Mouse (Mus musculus): Measurements from ENCODE around the gene Gcgr. TPM values are rescaled to one million over a fixed set of nuclear protein-coding genes. Genes with fewer than 3 reads are reported as not detected.

Gene Gcgr
- polyA plus RNA-seq, 1 experiment from 2014 or later: not detected

- H3K4me2 ChIP-seq: no peak overlapping the region
- DNase-seq (ENCODE audit: low spot score, missing footprints) (no peak), ATAC-seq (ENCODE audit: low FRiP score) (no peak)
- no peaks in the 10 kb centered on the region for H3K4me1 ChIP-seq (ENCODE audit: control insufficient read depth, insufficient read depth, low read length)
- no peak overlapping the region for H3K9ac ChIP-seq (ENCODE audit: low read length)
- H3K27me3 ChIP-seq (ENCODE audit: control insufficient read depth, insufficient read depth, low read length): no peaks in the 10 kb centered on the region
- H3K36me3 ChIP-seq (ENCODE audit: control insufficient read depth, insufficient read depth, low read length): no peaks in the 10 kb centered on the region; the same call in 1 of the 2 replicates
- no peak overlapping the region for H3K27ac ChIP-seq (ENCODE audit: low read depth, low read length)
- no peaks in the 10 kb centered on the region for H3K9me3 ChIP-seq (ENCODE audit: control insufficient read depth, low read length)
- WGBS: 23% methylated on average over 3 of the region's 3 CpGs
- H3K4me3 ChIP-seq (ENCODE audit: low read depth, low read length): no peak overlapping the region
Observed at GRCm38 (mm10) chr11:120500357-120500756, 30.1 kb upstream of the Gcgr start.

- Histone ChIP-seq H3K9me3 (ENCODE audit: control insufficient read depth, low read length) (no peaks in the 10 kb centered on the region), H3K27ac (ENCODE audit: low read depth, low read length) (no peak overlapping the region), H3K9ac (ENCODE audit: low read length) (no peak overlapping the region), H3K27me3 (ENCODE audit: control insufficient read depth, insufficient read depth, low read length) (no peaks in the 10 kb centered on the region), H3K4me2 (no peak overlapping the region), H3K4me1 (ENCODE audit: control insufficient read depth, insufficient read depth, low read length) (no peaks in the 10 kb centered on the region), H3K4me3 (ENCODE audit: low read depth, low read length) (no peak overlapping the region), H3K36me3 (ENCODE audit: control insufficient read depth, insufficient read depth, low read length) (no peaks in the 10 kb centered on the region; the same call in 1 of the 2 replicates)
- DNase-seq (ENCODE audit: low spot score, missing footprints) (no peak), ATAC-seq (ENCODE audit: low FRiP score) (no peak)
- 79% methylated on average over 6 of the region's 6 CpGs for WGBS
Observed at GRCm38 (mm10) chr11:120501018-120501417, 29.5 kb upstream of the Gcgr start.

- Histone ChIP-seq H3K4me1 (ENCODE audit: control insufficient read depth, insufficient read depth, low read length) (no peaks in the 10 kb centered on the region), H3K9ac (ENCODE audit: low read length) (no peak overlapping the region), H3K4me3 (ENCODE audit: low read depth, low read length) (no peak overlapping the region), H3K27me3 (ENCODE audit: control insufficient read depth, insufficient read depth, low read length) (no peaks in the 10 kb centered on the region), H3K9me3 (ENCODE audit: control insufficient read depth, low read length) (no peaks in the 10 kb centered on the region), H3K27ac (ENCODE audit: low read depth, low read length) (no peak overlapping the region), H3K4me2 (no peak overlapping the region), H3K36me3 (ENCODE audit: control insufficient read depth, insufficient read depth, low read length) (no peaks in the 10 kb centered on the region; the same call in 1 of the 2 replicates)
- 94% methylated on average over 4 of the region's 4 CpGs for WGBS
- ATAC-seq (ENCODE audit: low FRiP score): no peak
- no peak for DNase-seq (ENCODE audit: low spot score, missing footprints)
Observed at GRCm38 (mm10) chr11:120501701-120502100, 28.8 kb upstream of the Gcgr start.

GRCm38 (mm10) chr11:120505661-120506060, 24.8 kb upstream of the Gcgr start:
- DNase-seq (ENCODE audit: low spot score, missing footprints) (no peak), ATAC-seq (ENCODE audit: low FRiP score) (no peak)
- no peak overlapping the region for H3K9ac ChIP-seq (ENCODE audit: low read length)
- H3K36me3 ChIP-seq (ENCODE audit: control insufficient read depth, insufficient read depth, low read length): no peaks in the 10 kb centered on the region
- H3K4me2 ChIP-seq: no peak overlapping the region
- no peak overlapping the region for H3K27ac ChIP-seq (ENCODE audit: low read depth, low read length)
- 85% methylated on average over 3 of the region's 3 CpGs for WGBS
- H3K9me3 ChIP-seq (ENCODE audit: control insufficient read depth, low read length): no peaks in the 10 kb centered on the region
- H3K27me3 ChIP-seq (ENCODE audit: control insufficient read depth, insufficient read depth, low read length): no peaks in the 10 kb centered on the region
- H3K4me3 ChIP-seq (ENCODE audit: low read depth, low read length): no peak overlapping the region
- peaks cover 5% of the 10 kb centered on the region for H3K4me1 ChIP-seq (ENCODE audit: control insufficient read depth, insufficient read depth, low read length)

GRCm38 (mm10) chr11:120506899-120507298, 23.6 kb upstream of the Gcgr start:
- Histone ChIP-seq H3K27ac (ENCODE audit: low read depth, low read length) (no peak overlapping the region), H3K9me3 (ENCODE audit: control insufficient read depth, low read length) (no peaks in the 10 kb centered on the region), H3K27me3 (ENCODE audit: control insufficient read depth, insufficient read depth, low read length) (no peaks in the 10 kb centered on the region), H3K9ac (ENCODE audit: low read length) (no peak overlapping the region), H3K4me1 (ENCODE audit: control insufficient read depth, insufficient read depth, low read length) (peaks cover 6% of the 10 kb centered on the region), H3K4me3 (ENCODE audit: low read depth, low read length) (no peak overlapping the region), H3K36me3 (ENCODE audit: control insufficient read depth, insufficient read depth, low read length) (no peaks in the 10 kb centered on the region), H3K4me2 (no peak overlapping the region)
- 66% methylated on average over 4 of the region's 4 CpGs for WGBS
- no peak for ATAC-seq (ENCODE audit: low FRiP score)
- no peak for DNase-seq (ENCODE audit: low spot score, missing footprints)

- Histone ChIP-seq H3K4me1 (ENCODE audit: control insufficient read depth, insufficient read depth, low read length) (peaks cover 6% of the 10 kb centered on the region), H3K9ac (ENCODE audit: low read length) (no peak overlapping the region), H3K27ac (ENCODE audit: low read depth, low read length) (no peak overlapping the region), H3K4me3 (ENCODE audit: low read depth, low read length) (no peak overlapping the region), H3K36me3 (ENCODE audit: control insufficient read depth, insufficient read depth, low read length) (no peaks in the 10 kb centered on the region), H3K27me3 (ENCODE audit: control insufficient read depth, insufficient read depth, low read length) (no peaks in the 10 kb centered on the region), H3K4me2 (no peak overlapping the region), H3K9me3 (ENCODE audit: control insufficient read depth, low read length) (no peaks in the 10 kb centered on the region)
- 84% methylated on average over 13 of the region's 13 CpGs for WGBS
- DNase-seq (ENCODE audit: low spot score, missing footprints): no peak
- ATAC-seq (ENCODE audit: low FRiP score): no peak
Observed at GRCm38 (mm10) chr11:120507611-120508289, 22.7 kb upstream of the Gcgr start.

GRCm38 (mm10) chr11:120508290-120508870, 22.1 kb upstream of the Gcgr start:
- no peak overlapping the region for H3K4me2 ChIP-seq
- no peak overlapping the region for H3K4me3 ChIP-seq (ENCODE audit: low read depth, low read length)
- H3K27ac ChIP-seq (ENCODE audit: low read depth, low read length): no peak overlapping the region
- 88% methylated on average over 9 of the region's 9 CpGs for WGBS
- DNase-seq (ENCODE audit: low spot score, missing footprints) (no peak), ATAC-seq (ENCODE audit: low FRiP score) (no peak)
- peaks cover 6% of the 10 kb centered on the region for H3K4me1 ChIP-seq (ENCODE audit: control insufficient read depth, insufficient read depth, low read length)
- H3K36me3 ChIP-seq (ENCODE audit: control insufficient read depth, insufficient read depth, low read length): no peaks in the 10 kb centered on the region
- no peak overlapping the region for H3K9ac ChIP-seq (ENCODE audit: low read length)
- H3K27me3 ChIP-seq (ENCODE audit: control insufficient read depth, insufficient read depth, low read length): no peaks in the 10 kb centered on the region
- H3K9me3 ChIP-seq (ENCODE audit: control insufficient read depth, low read length): no peaks in the 10 kb centered on the region

- H3K4me3 ChIP-seq (ENCODE audit: low read depth, low read length): no peak overlapping the region
- H3K27me3 ChIP-seq (ENCODE audit: control insufficient read depth, insufficient read depth, low read length): no peaks in the 10 kb centered on the region
- 30% methylated on average over 4 of the region's 4 CpGs for WGBS
Observed at GRCm38 (mm10) chr11:120509940-120510339, 20.6 kb upstream of the Gcgr start.

GRCm38 (mm10) chr11:120510375-120511030, 20.0 kb upstream of the Gcgr start:
- DNase-seq (ENCODE audit: low spot score, missing footprints): peak; percentile 90
- H3K4me1 ChIP-seq (ENCODE audit: control insufficient read depth, insufficient read depth, low read length): peaks cover 6% of the 10 kb centered on the region
- H3K4me3 ChIP-seq (ENCODE audit: low read depth, low read length): no peak overlapping the region
- no peaks in the 10 kb centered on the region for H3K9me3 ChIP-seq (ENCODE audit: control insufficient read depth, low read length)
- peak overlapping the region; percentile 42 for H3K4me2 ChIP-seq
- peak overlapping the region; percentile 57 for H3K9ac ChIP-seq (ENCODE audit: low read length)
- no peak for ATAC-seq (ENCODE audit: low FRiP score)
- H3K36me3 ChIP-seq (ENCODE audit: control insufficient read depth, insufficient read depth, low read length): no peaks in the 10 kb centered on the region
- H3K27me3 ChIP-seq (ENCODE audit: control insufficient read depth, insufficient read depth, low read length): no peaks in the 10 kb centered on the region
- no peak overlapping the region for H3K27ac ChIP-seq (ENCODE audit: low read depth, low read length)
- 3% methylated on average over 16 of the region's 16 CpGs for WGBS

More at GRCm38 (mm10) chr11:120509940-120510339, 20.6 kb upstream of the Gcgr start:
- no peak overlapping the region for H3K9ac ChIP-seq (ENCODE audit: low read length)
- no peak overlapping the region for H3K27ac ChIP-seq (ENCODE audit: low read depth, low read length)
- no peaks in the 10 kb centered on the region for H3K36me3 ChIP-seq (ENCODE audit: control insufficient read depth, insufficient read depth, low read length)
- no peak for ATAC-seq (ENCODE audit: low FRiP score)
- no peaks in the 10 kb centered on the region for H3K9me3 ChIP-seq (ENCODE audit: control insufficient read depth, low read length)
- 0 out of 2 replicates have a peak overlapping the region, but pooled peaks have one; percentile 42 for H3K4me2 ChIP-seq
- DNase-seq (ENCODE audit: low spot score, missing footprints): no peak
- peaks cover 6% of the 10 kb centered on the region for H3K4me1 ChIP-seq (ENCODE audit: control insufficient read depth, insufficient read depth, low read length)

Measured in midbrain, embryonic 11.5 days (tissue).